Mouse (Mus musculus): ENCODE measurements around the gene Ap2m1. TPM values are rescaled to one million over a fixed set of nuclear protein-coding genes. Genes with fewer than 3 reads are reported as not detected.
A peak's percentile ranks its signal among the peaks of the same experiment; 100 is the strongest.
"Not testable (repeated sequence)": the region's sequence is repeated elsewhere in the genome, so short reads cannot be mapped to it uniquely, and the experiment has no call there.

Gene Ap2m1
- total RNA-seq (2014; rRNA removed) (966 and 1,021 TPM in 2 replicates), polyA plus RNA-seq (2015; fragmentation: Nextera tagmentation; extraction: Ambion mirVana) (1,289 and 1,346 TPM in 2 replicates)

- H3K9ac ChIP-seq (replicated peaks; ENCODE audit: low read length), result peak within 1 kb of the TSS; percentile 97
- WGBS, result under 1% methylated on average over 52 of the region's 52 CpGs
- H3K27ac ChIP-seq, result peak within 1 kb of the TSS; percentile 93
- H3K36me3 ChIP-seq (ENCODE audit: insufficient read depth, low read length), result peaks cover 45% of the 10 kb centered on the region
- peaks cover 18% of the 10 kb centered on the region for H3K4me1 ChIP-seq (ENCODE audit: insufficient read depth, low read length)
- peak; percentile 99 for DNase-seq (ENCODE audit: low spot score)
- H3K4me2 ChIP-seq (ENCODE audit: low read depth, low read length), result peak within 1 kb of the TSS; percentile 91
- TF ChIP-seq CTCF (IDR thresholded peaks at IDR 0.05; ENCODE audit: low read depth), result no peak
- peak; percentile 98 for ATAC-seq
- H3K4me3 ChIP-seq (ENCODE audit: low read length), result peak within 1 kb of the TSS; percentile 96
- no peaks in the 10 kb centered on the region for H3K9me3 ChIP-seq (ENCODE audit: low read length)
- H3K27me3 ChIP-seq (ENCODE audit: insufficient read depth, low read length), result no peaks in the 10 kb centered on the region
These were observed at the start of gene Ap2m1 for GRCm38 (mm10) chr16:20535296-20536080. Gene Ap2m1 (plus strand): TSS chr16:20535478.

GRCm38 (mm10) chr16:20486048-20486447 is 49.2 kb upstream of the Ap2m1 start:
- no peak for DNase-seq (ENCODE audit: low spot score)

GRCm38 (mm10) chr16:20488151-20488550 is 47.1 kb upstream of the Ap2m1 start:
- no peak overlapping the region for H3K9ac ChIP-seq (replicated peaks; ENCODE audit: low read length)
- no peaks in the 10 kb centered on the region for H3K4me1 ChIP-seq (ENCODE audit: insufficient read depth, low read length)
- WGBS, result 91% methylated on average over 1 of the region's 1 CpGs
- no peaks in the 10 kb centered on the region for H3K27me3 ChIP-seq (ENCODE audit: insufficient read depth, low read length)
- H3K4me2 ChIP-seq (ENCODE audit: low read depth, low read length), result no peak overlapping the region
- H3K4me3 ChIP-seq (ENCODE audit: low read length), result no peak overlapping the region
- DNase-seq (ENCODE audit: low spot score), result no peak
- H3K36me3 ChIP-seq (ENCODE audit: insufficient read depth, low read length), result no peaks in the 10 kb centered on the region
- TF ChIP-seq CTCF (IDR thresholded peaks at IDR 0.05; ENCODE audit: low read depth), result no peak
- no peak for ATAC-seq
- no peak overlapping the region for H3K27ac ChIP-seq
- H3K9me3 ChIP-seq (ENCODE audit: low read length), result no peaks in the 10 kb centered on the region

More at GRCm38 (mm10) chr16:20486048-20486447, 49.2 kb upstream of the Ap2m1 start:
- Histone ChIP-seq H3K4me2 (ENCODE audit: low read depth, low read length) (no peak overlapping the region), H3K36me3 (ENCODE audit: insufficient read depth, low read length) (no peaks in the 10 kb centered on the region), H3K4me1 (ENCODE audit: insufficient read depth, low read length) (no peaks in the 10 kb centered on the region), H3K9me3 (ENCODE audit: low read length) (no peaks in the 10 kb centered on the region), H3K4me3 (ENCODE audit: low read length) (no peak overlapping the region), H3K27me3 (ENCODE audit: insufficient read depth, low read length) (no peaks in the 10 kb centered on the region), H3K9ac (replicated peaks; ENCODE audit: low read length) (no peak overlapping the region), H3K27ac (no peak overlapping the region)
- ATAC-seq, result no peak
- 54% methylated on average over 3 of the region's 3 CpGs for WGBS
- no peak for TF ChIP-seq CTCF (IDR thresholded peaks at IDR 0.05; ENCODE audit: low read depth)

GRCm38 (mm10) chr16:20488751-20489150 is 46.5 kb upstream of the Ap2m1 start:
- WGBS, result 86% methylated on average over 9 of the region's 9 CpGs
- ATAC-seq; H3K27me3 ChIP-seq (ENCODE audit: insufficient read depth, low read length); H3K36me3 ChIP-seq (ENCODE audit: insufficient read depth, low read length); H3K4me3 ChIP-seq (ENCODE audit: low read length); H3K4me1 ChIP-seq (ENCODE audit: insufficient read depth, low read length); H3K9ac ChIP-seq (replicated peaks; ENCODE audit: low read length); H3K9me3 ChIP-seq (ENCODE audit: low read length); H3K27ac ChIP-seq; H3K4me2 ChIP-seq (ENCODE audit: low read depth, low read length); DNase-seq (ENCODE audit: low spot score): not testable (repeated sequence)

GRCm38 (mm10) chr16:20489233-20489632 is 46.0 kb upstream of the Ap2m1 start:
- no peaks in the 10 kb centered on the region for H3K27me3 ChIP-seq (ENCODE audit: insufficient read depth, low read length)
- DNase-seq (ENCODE audit: low spot score), result no peak
- no peak for TF ChIP-seq CTCF (IDR thresholded peaks at IDR 0.05; ENCODE audit: low read depth)
- H3K9ac ChIP-seq (replicated peaks; ENCODE audit: low read length), result no peak overlapping the region
- no peaks in the 10 kb centered on the region for H3K9me3 ChIP-seq (ENCODE audit: low read length)
- H3K27ac ChIP-seq, result no peak overlapping the region
- ATAC-seq, result no peak
- no peaks in the 10 kb centered on the region for H3K36me3 ChIP-seq (ENCODE audit: insufficient read depth, low read length)
- 85% methylated on average over 2 of the region's 2 CpGs for WGBS
- no peak overlapping the region for H3K4me2 ChIP-seq (ENCODE audit: low read depth, low read length)
- no peaks in the 10 kb centered on the region for H3K4me1 ChIP-seq (ENCODE audit: insufficient read depth, low read length)
- H3K4me3 ChIP-seq (ENCODE audit: low read length), result no peak overlapping the region

- H3K36me3 ChIP-seq (ENCODE audit: insufficient read depth, low read length), result no peaks in the 10 kb centered on the region
- H3K4me2 ChIP-seq (ENCODE audit: low read depth, low read length), result no peak overlapping the region
- no peak for ATAC-seq
- DNase-seq (ENCODE audit: low spot score), result no peak
- no peaks in the 10 kb centered on the region for H3K9me3 ChIP-seq (ENCODE audit: low read length)
- H3K27me3 ChIP-seq (ENCODE audit: insufficient read depth, low read length), result no peaks in the 10 kb centered on the region
- H3K4me3 ChIP-seq (ENCODE audit: low read length), result no peak overlapping the region
- no peak overlapping the region for H3K27ac ChIP-seq
- H3K4me1 ChIP-seq (ENCODE audit: insufficient read depth, low read length), result no peaks in the 10 kb centered on the region
- H3K9ac ChIP-seq (replicated peaks; ENCODE audit: low read length), result no peak overlapping the region
- 56% methylated on average over 2 of the region's 2 CpGs for WGBS
- no peak for TF ChIP-seq CTCF (IDR thresholded peaks at IDR 0.05; ENCODE audit: low read depth)
These were observed 44.7 kb upstream of the Ap2m1 start for GRCm38 (mm10) chr16:20490581-20490980.

- H3K4me1 ChIP-seq (ENCODE audit: insufficient read depth, low read length), result no peaks in the 10 kb centered on the region
- no peaks in the 10 kb centered on the region for H3K9me3 ChIP-seq (ENCODE audit: low read length)
- no peak overlapping the region for H3K4me2 ChIP-seq (ENCODE audit: low read depth, low read length)
- no peak for ATAC-seq
- H3K4me3 ChIP-seq (ENCODE audit: low read length), result no peak overlapping the region
- no peaks in the 10 kb centered on the region for H3K36me3 ChIP-seq (ENCODE audit: insufficient read depth, low read length)
- H3K9ac ChIP-seq (replicated peaks; ENCODE audit: low read length), result no peak overlapping the region
- 74% methylated on average over 2 of the region's 2 CpGs for WGBS
- H3K27me3 ChIP-seq (ENCODE audit: insufficient read depth, low read length), result no peaks in the 10 kb centered on the region
- DNase-seq (ENCODE audit: low spot score), result no peak
- H3K27ac ChIP-seq, result no peak overlapping the region
- no peak for TF ChIP-seq CTCF (IDR thresholded peaks at IDR 0.05; ENCODE audit: low read depth)
These were observed 44.0 kb upstream of the Ap2m1 start for GRCm38 (mm10) chr16:20491301-20491700.
